Mouse (Mus musculus) hindbrain, embryonic 11.5 days (tissue): ENCODE results near the gene Fancc. TPM values are rescaled to one million over a fixed set of nuclear protein-coding genes. Genes with fewer than 3 reads are reported as not detected.
"Not testable (repeated sequence)": the region's sequence is repeated elsewhere in the genome, so short reads cannot be mapped to it uniquely, and the experiment has no call there.

Experiments
- ATAC-seq: fragments of 200-750 bp; cut with Nextera tagmentation; 2 replicates; pipeline ENCODE4 v1.8.0; 2017; ENCODE audit warnings: mild to moderate bottlenecking, moderate TSS enrichment, moderate library complexity; ENCODE audit not compliant: low FRiP score
- DNase-seq: peaks from one replicate; pipeline ENCODE4 v3.0.0-alpha.2; 2015; ENCODE audit warnings: low spot score
- H3K27ac ChIP-seq: fragments of 300-500 bp; sonication (generic); 2 replicates; pipeline ENCODE4 v1.5.1; 2014; ENCODE audit warnings: mild to moderate bottlenecking, low read depth, low read length
- H3K27me3 ChIP-seq: fragments of 300-500 bp; sonication (generic); 2 replicates; pipeline ENCODE4 v1.6.1; 2014; ENCODE audit warnings: mild to moderate bottlenecking, low read length, moderate library complexity, mixed read lengths; ENCODE audit not compliant: control insufficient read depth, insufficient read depth
- H3K36me3 ChIP-seq: fragments of 300-500 bp; sonication (generic); 2 replicates; pipeline ENCODE4 v1.6.1; 2014; ENCODE audit warnings: mild to moderate bottlenecking, low read length, moderate library complexity, mixed read lengths; ENCODE audit not compliant: control insufficient read depth, insufficient read depth
- H3K4me1 ChIP-seq: fragments of 300-500 bp; sonication (generic); replicated peaks from 2 replicates; pipeline ENCODE4 v1.6.1; 2014; ENCODE audit warnings: low read length, mixed read lengths; ENCODE audit not compliant: control insufficient read depth, insufficient read depth
- H3K4me2 ChIP-seq: fragments of 300-500 bp; sonication (generic); replicated peaks from 2 replicates; pipeline ENCODE4 v1.6.1; 2014; ENCODE audit warnings: mild to moderate bottlenecking, low read depth, low read length
- H3K4me3 ChIP-seq: fragments of 300-500 bp; sonication (generic); 2 replicates; pipeline ENCODE4 v1.5.1; 2014; ENCODE audit warnings: low read depth, low read length
- H3K9ac ChIP-seq: fragments of 300-500 bp; sonication (generic); 2 replicates; pipeline ENCODE4 v1.6.1; 2014; ENCODE audit warnings: low read depth, low read length
- H3K9me3 ChIP-seq: fragments of 300-500 bp; sonication (generic); 2 replicates; pipeline ENCODE4 v1.6.1; 2016; ENCODE audit warnings: low read length; ENCODE audit not compliant: control insufficient read depth
- WGBS: fragments of 180-500 bp; shearing (Covaris S2); extraction: QIAGEN DNeasy Blood & Tissue Kit; methylation state at CpG from one replicate; pipeline ENCODE4 v1.1.7; 2014; 5-methylcytosine and 5-hydroxymethylcytosine counted together
- polyA plus RNA-seq: library from polyadenylated mRNA; unstranded; fragments of >200 nt; fragmentation: Nextera tagmentation; extraction: Ambion mirVana; gene quantifications from 2 replicates; pipeline ENCODE4 v1.2.1, GENCODE M21; 2014

Gene Fancc
- polyA plus RNA-seq, 1 experiment from 2014 or later = 26.1 TPM

- Histone ChIP-seq H3K4me1 (no peaks in the 10 kb centered on the region), H3K36me3 (no peaks in the 10 kb centered on the region), H3K9ac (no peak overlapping the region), H3K4me3 (no peak overlapping the region), H3K9me3 (no peaks in the 10 kb centered on the region), H3K27me3 (no peaks in the 10 kb centered on the region), H3K27ac (no peak overlapping the region), H3K4me2 (no peak overlapping the region)
- DNase-seq (no peak), ATAC-seq (no peak)
- 79% methylated on average over 6 of the region's 6 CpGs for WGBS
These were observed 51.7 kb downstream of the Fancc start for GRCm38 (mm10) chr13:63445419-63445818.

GRCm38 (mm10) chr13:63432759-63433158, 64.3 kb downstream of the Fancc start:
- no peaks in the 10 kb centered on the region for H3K27me3 ChIP-seq
- H3K9ac ChIP-seq = no peak overlapping the region
- ATAC-seq = no peak
- no peaks in the 10 kb centered on the region for H3K4me1 ChIP-seq
- no peak overlapping the region for H3K4me2 ChIP-seq
- peak; percentile 15 for DNase-seq
- H3K9me3 ChIP-seq = no peaks in the 10 kb centered on the region
- no peak overlapping the region for H3K4me3 ChIP-seq
- no peak overlapping the region for H3K27ac ChIP-seq
- 90% methylated on average over 3 of the region's 3 CpGs for WGBS
- H3K36me3 ChIP-seq = no peaks in the 10 kb centered on the region

GRCm38 (mm10) chr13:63431857-63432191, 65.3 kb downstream of the Fancc start:
- no peaks in the 10 kb centered on the region for H3K4me1 ChIP-seq
- peak overlapping the region; percentile 86 for H3K9ac ChIP-seq
- 15% methylated on average over 5 of the region's 5 CpGs for WGBS
- H3K9me3 ChIP-seq = no peaks in the 10 kb centered on the region
- peak overlapping the region; percentile 42 for H3K4me2 ChIP-seq
- peak overlapping the region; percentile 63 for H3K4me3 ChIP-seq
- DNase-seq (no peak), ATAC-seq (no peak)
- peak overlapping the region; percentile 92 for H3K27ac ChIP-seq
- H3K27me3 ChIP-seq = no peaks in the 10 kb centered on the region
- no peaks in the 10 kb centered on the region for H3K36me3 ChIP-seq

- Histone ChIP-seq H3K36me3 (no peaks in the 10 kb centered on the region), H3K4me1 (no peaks in the 10 kb centered on the region), H3K9ac (peak overlapping the region; percentile 86), H3K4me3 (peak overlapping the region; percentile 63), H3K4me2 (peak overlapping the region; percentile 42), H3K9me3 (no peaks in the 10 kb centered on the region), H3K27me3 (no peaks in the 10 kb centered on the region), H3K27ac (peak overlapping the region; percentile 92)
- DNase-seq (peak; percentile 95), ATAC-seq (peak; percentile 95)
- under 1% methylated on average over 77 of the region's 82 CpGs for WGBS
These were observed 65.8 kb downstream of the Fancc start for GRCm38 (mm10) chr13:63431030-63431856.

- 4% methylated on average over 4 of the region's 4 CpGs for WGBS
- no peaks in the 10 kb centered on the region for H3K27me3 ChIP-seq
- peak overlapping the region; percentile 42 for H3K4me2 ChIP-seq
- ATAC-seq = peak; percentile 83
- no peak for DNase-seq
- H3K27ac ChIP-seq = peak overlapping the region; percentile 92
- H3K4me1 ChIP-seq = no peaks in the 10 kb centered on the region
- H3K9me3 ChIP-seq = no peaks in the 10 kb centered on the region
- H3K36me3 ChIP-seq = no peaks in the 10 kb centered on the region
- peak overlapping the region; percentile 86; the same call in 1 of the 2 replicates for H3K9ac ChIP-seq
- H3K4me3 ChIP-seq = peak overlapping the region; percentile 63
These were observed 66.4 kb downstream of the Fancc start for GRCm38 (mm10) chr13:63430681-63431029.

- Histone ChIP-seq H3K4me1 (no peaks in the 10 kb centered on the region), H3K27ac (no peak overlapping the region), H3K4me3 (peak overlapping the region; percentile 63; the same call in 1 of the 2 replicates), H3K9me3 (no peaks in the 10 kb centered on the region), H3K27me3 (no peaks in the 10 kb centered on the region), H3K36me3 (no peaks in the 10 kb centered on the region), H3K9ac (no peak overlapping the region), H3K4me2 (peak overlapping the region; percentile 42; the same call in 1 of the 2 replicates)
- 79% methylated on average over 9 of the region's 9 CpGs for WGBS
- ATAC-seq = peak; percentile 9; the same call in 1 of the 2 replicates
- DNase-seq = no peak
These were observed 66.9 kb downstream of the Fancc start for GRCm38 (mm10) chr13:63430206-63430605.

- not testable (repeated sequence) for H3K36me3 ChIP-seq, H3K4me3 ChIP-seq, ATAC-seq, H3K9ac ChIP-seq, H3K4me2 ChIP-seq, H3K27ac ChIP-seq, H3K9me3 ChIP-seq, DNase-seq, H3K27me3 ChIP-seq, H3K4me1 ChIP-seq
- WGBS = 93% methylated on average over 5 of the region's 5 CpGs
These were observed 68.9 kb downstream of the Fancc start for GRCm38 (mm10) chr13:63428211-63428610.

GRCm38 (mm10) chr13:63423060-63423459, 74.0 kb downstream of the Fancc start:
- DNase-seq (no peak), ATAC-seq (no peak)
- H3K4me3 ChIP-seq = no peak overlapping the region
- H3K9ac ChIP-seq = no peak overlapping the region
- no peak overlapping the region for H3K4me2 ChIP-seq
- no peaks in the 10 kb centered on the region for H3K4me1 ChIP-seq
- 96% methylated on average over 2 of the region's 2 CpGs for WGBS
- no peak overlapping the region for H3K27ac ChIP-seq
- no peaks in the 10 kb centered on the region for H3K27me3 ChIP-seq
- H3K36me3 ChIP-seq = no peaks in the 10 kb centered on the region
- H3K9me3 ChIP-seq = no peaks in the 10 kb centered on the region

- H3K4me3 ChIP-seq = no peak overlapping the region
- no peaks in the 10 kb centered on the region for H3K36me3 ChIP-seq
- H3K27ac ChIP-seq = no peak overlapping the region
- H3K4me1 ChIP-seq = no peaks in the 10 kb centered on the region
- H3K4me2 ChIP-seq = no peak overlapping the region
- no peaks in the 10 kb centered on the region for H3K27me3 ChIP-seq
- no peak for DNase-seq
- ATAC-seq = no peak
- H3K9ac ChIP-seq = no peak overlapping the region
- no peaks in the 10 kb centered on the region for H3K9me3 ChIP-seq
These were observed 75.9 kb downstream of the Fancc start for GRCm38 (mm10) chr13:63421225-63421624.
